In the genomic region with DNA sequence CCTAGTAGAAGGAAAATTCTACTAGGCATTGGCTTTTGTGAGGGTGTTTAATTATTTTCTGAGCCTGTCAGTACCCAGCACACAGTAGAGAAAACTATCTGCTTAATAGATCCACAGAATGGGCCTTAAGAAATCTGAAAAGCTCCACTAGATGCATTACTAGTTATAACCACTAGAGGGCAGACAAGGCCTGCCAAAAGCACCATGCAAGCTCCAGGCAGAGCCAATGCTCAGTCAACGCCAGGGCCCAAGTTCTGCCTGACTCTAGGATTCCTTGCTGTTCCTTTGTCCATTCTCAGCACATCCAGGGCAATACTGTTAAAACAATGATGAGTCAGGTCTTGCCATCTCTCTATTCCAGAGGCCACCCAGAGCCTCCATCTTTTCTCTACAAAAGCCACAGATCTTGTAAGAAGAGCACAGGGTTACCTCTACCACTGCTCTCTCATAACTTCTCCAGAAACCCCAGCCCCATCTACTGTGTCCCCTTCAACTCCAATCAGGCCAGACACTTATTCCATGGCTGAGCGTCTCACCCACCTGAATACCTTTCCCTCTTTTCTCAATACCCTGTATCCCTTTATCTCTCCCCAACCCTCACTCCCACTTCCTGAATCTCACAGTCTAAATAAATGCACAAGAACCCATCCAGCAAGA, we compare ENCODE assay signal across 8 mouse cellular contexts.
DNase-seq lines count a peak whose midpoint lies in the region; ATAC-seq and TF ChIP-seq lines count a peak whose summit lies in the region.

No protein-coding gene starts in this region.

- WGBS in heart, postnatal 0 days = 23% methylated on average over 2 of the region's 2 CpGs

- peaks cover 4% of the 10 kb centered on the region; the same call in 1 of the 2 replicates for H3K27me3 ChIP-seq in heart, postnatal 0 days (ENCODE audit: control insufficient read depth, insufficient read depth, low read length)

- H3K4me1 ChIP-seq in heart, postnatal 0 days (ENCODE audit: control insufficient read depth, insufficient read depth) = no peaks in the 10 kb centered on the region

- intact Hi-C loops in left cerebral cortex, postnatal 14 days (cut with DNase I) = loop anchor here (1.0 to 10.0 kb wide), 4 partner anchors 163 to 654 kb away; no protein-coding TSS in a partner anchor

- TF ChIP-seq EP300 in heart, postnatal 0 days (IDR thresholded peaks at IDR 0.05; ENCODE audit: low read depth) = no peak

- TF ChIP-seq CTCF in heart, postnatal 0 days (IDR thresholded peaks at IDR 0.05; ENCODE audit: low read depth) = peak; percentile 85

- H3K9me3 ChIP-seq in heart, postnatal 0 days (replicated peaks; ENCODE audit: control insufficient read depth, low read length) = no peaks in the 10 kb centered on the region

- no peak overlapping the region for H3K9ac ChIP-seq in heart, postnatal 0 days (replicated peaks; ENCODE audit: low read depth, low read length)

- H3K4me3 ChIP-seq in heart, postnatal 0 days (ENCODE audit: low read depth, low read length) = no peak overlapping the region

- no peak for ATAC-seq in heart, postnatal 0 days (ENCODE audit: insufficient read depth, low read depth)
- ATAC-seq in erythroid progenitor cell, adult 5-6 weeks (replicated peaks; ENCODE audit: low FRiP score, poor library complexity, severe bottlenecking) = no peak; the same call in 1 of the 2 replicates

- DNase-seq in layer of hippocampus, adult 18-20 months (ENCODE audit: low spot score in 2 of 2) = peak; percentile 16 to 69
- DNase-seq in layer of hippocampus, adult 9-11 months = no peak
- DNase-seq in MN1 (ENCODE audit: low spot score) = peak; percentile 67
- peak; percentile 65 to 72 for DNase-seq in cerebellum, postnatal 14 days
- peak; percentile 36 for DNase-seq in heart, postnatal 0 days (ENCODE audit: low spot score)
- DNase-seq in left cerebral cortex, postnatal 14 days (ENCODE audit: low spot score in 2 of 2) = peak; percentile 55 to 64
- DNase-seq in natural killer cell, adult 2 months (ENCODE audit: low spot score in 2 of 2) = peak; percentile 7 to 16

- H3K4me2 ChIP-seq in heart, postnatal 0 days (ENCODE audit: low read depth, low read length) = no peak overlapping the region

- no peak overlapping the region for H3K27ac ChIP-seq in heart, postnatal 0 days (ENCODE audit: low read depth)

- no peaks in the 10 kb centered on the region for H3K36me3 ChIP-seq in heart, postnatal 0 days (replicated peaks; ENCODE audit: control insufficient read depth, insufficient read depth, low read length)
